Mouse (Mus musculus): ENCODE data around the gene Gga3. TPM values are rescaled to one million over a fixed set of nuclear protein-coding genes. Genes with fewer than 3 reads are reported as not detected.

Gene Gga3
- polyA plus RNA-seq, 2 experiments: 6.4 to 9.2 TPM

- Histone ChIP-seq H3K27me3 (ENCODE audit: control insufficient read depth, insufficient read depth, low read length) (no peaks in the 10 kb centered on the region), H3K4me1 (replicated peaks; ENCODE audit: control insufficient read depth in 2 of 2, insufficient read depth in 2 of 2, low read length in 1 of 2) (peaks cover 12 to 17% of the 10 kb centered on the region in 2 experiments), H3K4me2 (ENCODE audit: low read depth) (no peak overlapping the region), H3K9ac (replicated peaks) (no peak overlapping the region), H3K36me3 (replicated peaks; ENCODE audit: control insufficient read depth, insufficient read depth, low read depth) (peaks cover 17% of the 10 kb centered on the region), H3K9me3 (ENCODE audit: control insufficient read depth, low read length) (no peaks in the 10 kb centered on the region), H3K27ac (no peak overlapping the region), H3K4me3 (ENCODE audit: insufficient read depth in 1 of 2, low read depth in 2 of 2, low read length in 2 of 2) (no peak overlapping the region)
- TF ChIP-seq CTCF (IDR thresholded peaks at IDR 0.05; ENCODE audit: low read depth) (no peak), EP300 (IDR thresholded peaks at IDR 0.05; ENCODE audit: low read depth) (no peak)
- DNase-seq (ENCODE audit: low read depth in 3 of 3, low spot score in 3 of 3): no peak
- no peak for ATAC-seq (ENCODE audit: insufficient read depth)
- WGBS (ENCODE audit: insufficient replicate concordance): 46% methylated on average over 4 of the region's 4 CpGs
These were observed 2.7 kb downstream of the Gga3 start for GRCm38 (mm10) chr11:115601174-115601573.

GRCm38 (mm10) chr11:115600743-115601142, 3.1 kb downstream of the Gga3 start:
- 91% methylated on average over 15 of the region's 15 CpGs for WGBS (ENCODE audit: insufficient replicate concordance)
- Histone ChIP-seq H3K27me3 (ENCODE audit: control insufficient read depth, insufficient read depth, low read length) (no peaks in the 10 kb centered on the region), H3K36me3 (replicated peaks; ENCODE audit: control insufficient read depth, insufficient read depth, low read depth) (peaks cover 15% of the 10 kb centered on the region), H3K4me2 (ENCODE audit: low read depth) (no peak overlapping the region), H3K4me3 (ENCODE audit: insufficient read depth in 1 of 2, low read depth in 2 of 2, low read length in 2 of 2) (no peak overlapping the region), H3K27ac (no peak overlapping the region), H3K9me3 (ENCODE audit: control insufficient read depth, low read length) (no peaks in the 10 kb centered on the region), H3K4me1 (replicated peaks; ENCODE audit: control insufficient read depth in 2 of 2, insufficient read depth in 2 of 2, low read length in 1 of 2) (peaks cover 12 to 17% of the 10 kb centered on the region in 2 experiments), H3K9ac (replicated peaks) (no peak overlapping the region)
- no peak for ATAC-seq (ENCODE audit: insufficient read depth)
- no peak for DNase-seq (ENCODE audit: low read depth in 3 of 3, low spot score in 3 of 3)
- TF ChIP-seq EP300 (IDR thresholded peaks at IDR 0.05; ENCODE audit: low read depth): no peak
- no peak for TF ChIP-seq CTCF (IDR thresholded peaks at IDR 0.05; ENCODE audit: low read depth)

GRCm38 (mm10) chr11:115599722-115600121, 4.1 kb downstream of the Gga3 start:
- 83% methylated on average over 7 of the region's 7 CpGs for WGBS (ENCODE audit: insufficient replicate concordance)
- peaks cover 11 to 12% of the 10 kb centered on the region in 2 experiments for H3K4me1 ChIP-seq (replicated peaks; ENCODE audit: control insufficient read depth in 2 of 2, insufficient read depth in 2 of 2, low read length in 1 of 2)
- no peak overlapping the region for H3K4me2 ChIP-seq (ENCODE audit: low read depth)
- no peaks in the 10 kb centered on the region for H3K9me3 ChIP-seq (ENCODE audit: control insufficient read depth, low read length)
- no peak overlapping the region for H3K4me3 ChIP-seq (ENCODE audit: insufficient read depth in 1 of 2, low read depth in 2 of 2, low read length in 2 of 2)
- no peak for ATAC-seq (ENCODE audit: insufficient read depth)
- TF ChIP-seq EP300 (IDR thresholded peaks at IDR 0.05; ENCODE audit: low read depth) (no peak), CTCF (IDR thresholded peaks at IDR 0.05; ENCODE audit: low read depth) (no peak)
- H3K27ac ChIP-seq: no peak overlapping the region
- DNase-seq (ENCODE audit: low read depth in 3 of 3, low spot score in 3 of 3): no peak
- H3K9ac ChIP-seq (replicated peaks): no peak overlapping the region
- peaks cover 22% of the 10 kb centered on the region for H3K36me3 ChIP-seq (replicated peaks; ENCODE audit: control insufficient read depth, insufficient read depth, low read depth)
- H3K27me3 ChIP-seq (ENCODE audit: control insufficient read depth, insufficient read depth, low read length): no peaks in the 10 kb centered on the region

- H3K9ac ChIP-seq (replicated peaks): no peak overlapping the region
- no peak for TF ChIP-seq CTCF (IDR thresholded peaks at IDR 0.05; ENCODE audit: low read depth)
- TF ChIP-seq EP300 (IDR thresholded peaks at IDR 0.05; ENCODE audit: low read depth): no peak
- H3K9me3 ChIP-seq (ENCODE audit: control insufficient read depth, low read length): no peaks in the 10 kb centered on the region
These were observed 5.5 kb downstream of the Gga3 start for GRCm38 (mm10) chr11:115598309-115598708.

GRCm38 (mm10) chr11:115595209-115595608, 8.6 kb downstream of the Gga3 start:
- no peaks in the 10 kb centered on the region for H3K4me1 ChIP-seq (replicated peaks; ENCODE audit: control insufficient read depth in 2 of 2, insufficient read depth in 2 of 2, low read length in 1 of 2)
- H3K27me3 ChIP-seq (ENCODE audit: control insufficient read depth, insufficient read depth, low read length): no peaks in the 10 kb centered on the region
- no peak overlapping the region for H3K4me3 ChIP-seq (ENCODE audit: insufficient read depth in 1 of 2, low read depth in 2 of 2, low read length in 2 of 2)
- H3K27ac ChIP-seq: no peak overlapping the region
- 78% methylated on average over 3 of the region's 3 CpGs for WGBS (ENCODE audit: insufficient replicate concordance)
- no peaks in the 10 kb centered on the region for H3K9me3 ChIP-seq (ENCODE audit: control insufficient read depth, low read length)
- ATAC-seq (ENCODE audit: insufficient read depth) (no peak), DNase-seq (ENCODE audit: low read depth in 3 of 3, low spot score in 3 of 3) (no peak)
- TF ChIP-seq CTCF (IDR thresholded peaks at IDR 0.05; ENCODE audit: low read depth): no peak
- no peak for TF ChIP-seq EP300 (IDR thresholded peaks at IDR 0.05; ENCODE audit: low read depth)
- H3K36me3 ChIP-seq (replicated peaks; ENCODE audit: control insufficient read depth, insufficient read depth, low read depth): peaks cover 55% of the 10 kb centered on the region
- H3K4me2 ChIP-seq (ENCODE audit: low read depth): no peak overlapping the region
- no peak overlapping the region for H3K9ac ChIP-seq (replicated peaks)

More at GRCm38 (mm10) chr11:115598309-115598708, 5.5 kb downstream of the Gga3 start:
- Histone ChIP-seq H3K36me3 (replicated peaks; ENCODE audit: control insufficient read depth, insufficient read depth, low read depth) (peaks cover 34% of the 10 kb centered on the region), H3K27ac (no peak overlapping the region), H3K4me1 (replicated peaks; ENCODE audit: control insufficient read depth in 2 of 2, insufficient read depth in 2 of 2, low read length in 1 of 2) (peaks cover 11 to 12% of the 10 kb centered on the region in 2 experiments), H3K4me2 (ENCODE audit: low read depth) (no peak overlapping the region), H3K4me3 (ENCODE audit: insufficient read depth in 1 of 2, low read depth in 2 of 2, low read length in 2 of 2) (no peak overlapping the region), H3K27me3 (ENCODE audit: control insufficient read depth, insufficient read depth, low read length) (no peaks in the 10 kb centered on the region)
- 51% methylated on average over 4 of the region's 4 CpGs for WGBS (ENCODE audit: insufficient replicate concordance)
- ATAC-seq (ENCODE audit: insufficient read depth): no peak
- no peak for DNase-seq (ENCODE audit: low read depth in 3 of 3, low spot score in 3 of 3)

Measured in liver, embryonic 14.5 days (tissue).